Mouse (Mus musculus): ENCODE results near the gene Fut11. TPM values are rescaled to one million over a fixed set of nuclear protein-coding genes. Genes with fewer than 3 reads are reported as not detected.

Gene Fut11
- total and polyA plus RNA-seq, 3 experiments, result 0.69 to 1.8 TPM; not detected in 1

- TF ChIP-seq CHD1 (IDR thresholded peaks at IDR 0.05; ENCODE audit: low read depth, low read length) (peak; percentile 97), ZNF384 (IDR thresholded peaks at IDR 0.05; ENCODE audit: low read depth, low read length) (no peak), MAFK (IDR thresholded peaks at IDR 0.05; ENCODE audit: borderline replicate concordance, low read depth, low read length) (peak; percentile 59; the same call in 1 of the 2 replicates), RCOR1 (IDR thresholded peaks at IDR 0.05; ENCODE audit: low read depth, low read length) (peak; percentile 75), JUND (IDR thresholded peaks at IDR 0.05; ENCODE audit: low read depth, low read length) (0 out of 2 replicates have a peak, but pooled peaks have one; percentile 39), MYC (IDR thresholded peaks at IDR 0.05; ENCODE audit: low read depth, low read length) (0 out of 2 replicates have a peak, but pooled peaks have one; percentile 59), TCF12 (IDR thresholded peaks at IDR 0.05; ENCODE audit: low read depth, low read length) (peak; percentile 98), CTCF (IDR thresholded peaks at IDR 0.05 in 2 of 3, conservative IDR thresholded peaks at IDR 0.05 in 1 of 3; ENCODE audit: control insufficient read depth in 1 of 3, insufficient read depth in 1 of 3, low read depth in 2 of 3, low read length in 3 of 3, poor library complexity in 1 of 3, severe bottlenecking in 1 of 3) (no peak), NELFE (IDR thresholded peaks at IDR 0.05; ENCODE audit: low read depth, low read length) (peak; percentile 48), GABPA (IDR thresholded peaks at IDR 0.05; ENCODE audit: low read depth, low read length) (peak; percentile 45; the same call in 1 of the 2 replicates), E2F4 (IDR thresholded peaks at IDR 0.05; ENCODE audit: borderline replicate concordance, low read depth, low read length) (no peak)
Observed at GRCm38 (mm10) chr14:20733041-20733951, 38.5 kb downstream of the Fut11 start (continued).

- peaks cover 20 to 46% of the 10 kb centered on the region in 2 experiments for H3K36me3 ChIP-seq (ENCODE audit: control insufficient read depth in 1 of 2, insufficient read depth in 2 of 2, low read length in 2 of 2)
- peak; percentile 91 for TF ChIP-seq ZMIZ1 (IDR thresholded peaks at IDR 0.05; ENCODE audit: low read depth, low read length)
- TF ChIP-seq NRF1 (IDR thresholded peaks at IDR 0.05; ENCODE audit: insufficient read depth, low read depth, low read length, poor library complexity, severe bottlenecking), result 0 out of 2 replicates have a peak, but pooled peaks have one; percentile 6
- TF ChIP-seq ELF1 (IDR thresholded peaks at IDR 0.05; ENCODE audit: low read depth, low read length), result peak; percentile 28; the same call in 1 of the 2 replicates
- no peak; the same call in 1 of the 2 replicates for TF ChIP-seq KAT2A (conservative IDR thresholded peaks at IDR 0.05; ENCODE audit: low read depth, low read length)
- TF ChIP-seq GABPA (IDR thresholded peaks at IDR 0.05; ENCODE audit: low read depth, low read length), result no peak
- TF ChIP-seq MAZ (IDR thresholded peaks at IDR 0.05; ENCODE audit: low read depth, low read length), result no peak; the same call in none of the 2 replicates
- peak; percentile 61 for TF ChIP-seq NELFE (IDR thresholded peaks at IDR 0.05; ENCODE audit: low read depth, low read length)
- peak; percentile 51; the same call in 1 of the 2 replicates for TF ChIP-seq POLR2AphosphoS2 (IDR thresholded peaks at IDR 0.05; ENCODE audit: low read length)
- TF ChIP-seq JUND (IDR thresholded peaks at IDR 0.05; ENCODE audit: low read depth, low read length), result no peak
- TF ChIP-seq TAL1 (IDR thresholded peaks at IDR 0.05; ENCODE audit: low read length), result no peak
- 0 out of 2 replicates have a peak, but pooled peaks have one; percentile 10 for TF ChIP-seq POLR2AphosphoS5 (IDR thresholded peaks at IDR 0.05; ENCODE audit: borderline replicate concordance, low read depth, low read length)
- TF ChIP-seq ZKSCAN1 (IDR thresholded peaks at IDR 0.05; ENCODE audit: low read depth, low read length), result no peak
- no peak for TF ChIP-seq RAD21 (IDR thresholded peaks at IDR 0.05; ENCODE audit: low read depth, low read length)
- TF ChIP-seq ETS1 (IDR thresholded peaks at IDR 0.05; ENCODE audit: low read depth, low read length), result no peak
- 0 out of 2 replicates have a peak, but pooled peaks have one; percentile 42 for TF ChIP-seq TBP (IDR thresholded peaks at IDR 0.05; ENCODE audit: low read depth, low read length)
- no peak for TF ChIP-seq USF2 (IDR thresholded peaks at IDR 0.05; ENCODE audit: borderline replicate concordance in 1 of 2, insufficient read depth in 1 of 2, low read depth in 1 of 2, low read length in 2 of 2)
- no peak for TF ChIP-seq MYB (IDR thresholded peaks at IDR 0.05; ENCODE audit: low read depth, low read length)
- peak; percentile 98 for TF ChIP-seq CHD1 (IDR thresholded peaks at IDR 0.05; ENCODE audit: low read depth, low read length)
- TF ChIP-seq E2F4 (IDR thresholded peaks at IDR 0.05; ENCODE audit: borderline replicate concordance, low read depth, low read length), result no peak
- no peak for TF ChIP-seq CHD2 (IDR thresholded peaks at IDR 0.05; ENCODE audit: low read length)
- TF ChIP-seq CTCF (IDR thresholded peaks at IDR 0.05 in 2 of 3, conservative IDR thresholded peaks at IDR 0.05 in 1 of 3; ENCODE audit: control insufficient read depth in 1 of 3, insufficient read depth in 1 of 3, low read depth in 2 of 3, low read length in 3 of 3, poor library complexity in 1 of 3, severe bottlenecking in 1 of 3), result no peak
- TF ChIP-seq MAX (IDR thresholded peaks at IDR 0.05; ENCODE audit: low read length), result peak; percentile 37; the same call in 1 of the 2 replicates
- no peak; the same call in 1 of the 2 replicates for TF ChIP-seq UBTF (IDR thresholded peaks at IDR 0.05; ENCODE audit: borderline replicate concordance, insufficient read depth, low read depth, low read length)
Observed at GRCm38 (mm10) chr14:20733952-20734774, 39.4 kb downstream of the Fut11 start, which contains the start of gene Ndst2. Gene Ndst2, minus strand, starts transcription at chr14:20734562.

More at GRCm38 (mm10) chr14:20733952-20734774, 39.4 kb downstream of the Fut11 start, which contains the start of gene Ndst2:
- Histone ChIP-seq H3K4me1 (ENCODE audit: control insufficient read depth in 1 of 2, insufficient read depth in 2 of 2, low read length in 2 of 2) (peaks cover 33 to 49% of the 10 kb centered on the region in 2 experiments), H3K4me3 (ENCODE audit: control insufficient read depth in 1 of 2, insufficient read depth in 1 of 2, low read depth in 2 of 2, low read length in 2 of 2) (peak within 1 kb of the TSS; percentile 78 to 90), H3K9ac (ENCODE audit: control insufficient read depth, low read depth, low read length, poor library complexity, severe bottlenecking) (peak within 1 kb of the TSS; percentile 96), H3K27ac (ENCODE audit: control insufficient read depth, low read depth, low read length) (peak within 1 kb of the TSS; percentile 99), H3K79me2 (ENCODE audit: control insufficient read depth, insufficient read depth, low read length, poor library complexity) (peaks cover 26% of the 10 kb centered on the region), H3K9me3 (replicated peaks; ENCODE audit: insufficient read depth, low read length) (no peaks in the 10 kb centered on the region), H3K27me3 (ENCODE audit: control insufficient read depth in 1 of 2, insufficient read depth in 2 of 2, low read length in 2 of 2) (no peaks in the 10 kb centered on the region)
- DNase-seq (ENCODE audit: low read depth, low spot score), result peak; percentile 94

All from MEL (cell line).